Mouse (Mus musculus) thymus, postnatal 14 days (tissue): Measurements from ENCODE around the gene Olfr1124.
"Not testable (repeated sequence)": the region's sequence is repeated elsewhere in the genome, so short reads cannot be mapped to it uniquely, and the experiment has no call there.

Experiments
- DNase-seq: peaks from one replicate; pipeline ENCODE4 v3.0.0; 2021

Olfr1124 gene

GRCm38 (mm10) chr2:87429975-87430374 lies at the start of gene Olfr1124:
Olfr1124 (plus strand) TSS chr2:87430275.
- DNase-seq, result no peak

DNA sequence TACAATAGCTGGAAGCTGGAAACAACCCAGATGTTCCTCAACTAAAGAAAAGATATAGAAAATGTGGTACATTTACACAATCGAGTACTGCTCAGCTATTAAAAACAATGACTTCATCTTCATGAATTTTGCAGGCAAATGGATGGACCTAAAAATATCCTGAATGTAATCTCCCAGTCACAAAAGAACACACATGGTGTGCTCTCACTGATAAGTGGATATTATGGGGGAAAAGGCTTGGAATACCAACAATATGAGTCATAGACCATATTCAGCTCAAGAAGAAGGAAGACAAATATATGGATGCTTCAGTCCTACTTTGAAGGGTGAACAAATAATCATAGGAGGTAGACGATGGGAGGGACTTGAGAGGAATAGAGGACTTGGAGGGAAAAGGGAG lies 46.1 kb upstream of the Olfr1124 start:
- DNase-seq, result no peak

- no peak for DNase-seq
Observed at GRCm38 (mm10) chr2:87385549-87385948, 44.5 kb upstream of the Olfr1124 start, which contains the start of gene Olfr1122. Olfr1122 (plus strand) TSS chr2:87385849.

GRCm38 (mm10) chr2:87393605-87394004 lies 36.5 kb upstream of the Olfr1124 start:
- DNase-seq, result not testable (repeated sequence)

DNA sequence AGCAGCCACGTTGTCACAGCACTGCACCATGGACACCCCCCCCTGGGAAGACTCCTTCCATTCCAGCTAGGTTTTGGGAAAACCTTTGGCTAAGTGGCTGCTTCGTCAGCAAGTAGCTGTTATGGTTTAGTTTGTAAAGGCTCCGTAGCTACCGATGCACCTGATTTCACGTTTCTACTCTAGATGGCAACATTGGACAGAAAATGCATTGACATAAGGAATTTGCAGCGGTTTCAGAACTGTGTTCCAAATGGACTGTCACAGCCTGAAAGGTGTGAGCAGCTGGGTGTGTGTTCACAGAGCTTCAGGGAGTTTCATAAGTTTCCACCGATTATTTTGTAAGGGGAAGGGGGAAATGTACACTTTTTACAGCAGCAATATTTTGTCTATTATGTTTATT lies 35.4 kb upstream of the Olfr1124 start:
- DNase-seq, result not testable (repeated sequence)

- DNase-seq, result no peak
Observed at GRCm38 (mm10) chr2:87416335-87416734, 13.7 kb upstream of the Olfr1124 start, which contains the start of gene Olfr1123. Olfr1123 (plus strand) TSS chr2:87416635.

- DNase-seq, result no peak
Observed at GRCm38 (mm10) chr2:87437731-87438130, 7.7 kb downstream of the Olfr1124 start.

DNA sequence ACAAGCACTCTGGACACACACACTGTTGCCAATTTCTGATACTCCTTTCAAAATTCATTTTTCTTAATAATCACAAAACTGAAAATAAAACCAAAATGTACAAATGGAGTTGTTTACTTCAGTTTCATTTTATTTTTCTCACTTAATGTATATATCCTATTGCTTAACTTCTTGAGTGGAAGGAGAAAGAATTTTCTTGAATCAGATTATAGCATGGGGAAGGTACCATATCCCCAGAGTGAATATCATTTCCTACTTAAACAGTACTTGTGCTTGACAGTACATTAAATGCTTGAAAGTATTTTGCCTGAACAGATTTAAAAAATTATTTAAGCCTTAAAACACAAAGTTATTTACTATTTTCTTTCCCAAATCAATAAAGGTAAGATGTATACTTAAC lies 23.6 kb downstream of the Olfr1124 start, which contains the start of gene Olfr1126:
Gene Olfr1126, plus strand, starts transcription at position 301 of the 400 bp plus-strand sequence.
- DNase-seq, result no peak

DNA sequence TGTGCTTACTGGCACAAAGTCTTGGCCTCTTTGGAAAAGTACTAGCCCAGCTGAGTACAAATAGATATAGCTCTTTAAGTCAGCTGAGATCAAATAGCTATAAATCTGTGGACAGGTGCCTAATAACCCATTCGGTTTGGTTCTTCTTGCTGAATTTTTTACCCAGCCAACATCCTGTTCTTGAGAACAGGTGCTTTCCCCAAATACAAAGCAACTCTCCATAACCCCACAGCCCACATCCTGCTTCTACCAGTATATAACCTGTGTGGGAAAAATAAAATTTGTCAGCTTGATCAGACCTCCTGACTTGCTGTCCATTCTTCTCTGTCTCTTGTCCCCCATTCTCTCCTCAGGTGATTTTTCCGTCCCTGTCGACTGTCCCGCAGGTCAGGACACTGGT lies 31.7 kb downstream of the Olfr1124 start:
- DNase-seq, result no peak

DNA sequence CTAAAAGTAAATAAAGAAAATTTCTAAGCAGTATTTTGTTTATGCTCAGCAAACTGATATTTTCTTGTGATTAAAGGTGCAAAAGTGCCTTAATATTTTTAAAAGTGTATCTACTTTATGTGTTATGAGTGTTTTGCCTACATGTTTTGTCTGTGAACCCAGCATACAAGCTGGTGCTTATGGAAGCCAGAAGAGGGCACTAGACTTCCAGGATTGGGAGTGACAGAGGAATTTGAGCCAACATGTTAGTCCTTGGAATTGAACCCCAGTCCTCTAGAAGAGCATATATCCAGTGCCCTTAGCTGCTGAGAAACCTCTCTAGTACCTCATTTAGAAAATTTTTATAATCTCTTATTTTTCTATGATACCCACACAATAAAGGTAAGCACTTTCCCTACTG lies 50.1 kb downstream of the Olfr1124 start:
- no peak for DNase-seq

GRCm38 (mm10) chr2:87481158-87481557 lies 51.1 kb downstream of the Olfr1124 start:
- no peak for DNase-seq

GRCm38 (mm10) chr2:87482276-87482675 lies 52.2 kb downstream of the Olfr1124 start:
- no peak for DNase-seq
